Mouse (Mus musculus): ENCODE measurements around the gene B3galt6.

GRCm38 (mm10) chr4:155981436-155982082, 10.9 kb downstream of the B3galt6 start:
- no peak for TF ChIP-seq CTCF (IDR thresholded peaks at IDR 0.05; ENCODE audit: extremely low read depth, insufficient read depth, insufficient read length, insufficient replicate concordance)
- no peak for TF ChIP-seq POLR2A (IDR thresholded peaks at IDR 0.05; ENCODE audit: low read depth, low read length)
